Mouse (Mus musculus) liver, adult 2 months (tissue): ENCODE data around the gene Scn4a.

Experiments used
- CTCF ChIP-seq: fragments of 200-500 bp; IDR thresholded peaks from 2 replicates; pipeline ENCODE4 v1.5.1; 2011; ENCODE audit warnings: low read depth, low read length, control low read depth
- POLR2A ChIP-seq: fragments of 200-500 bp; IDR thresholded peaks from 2 replicates; pipeline ENCODE4 v1.6.1; 2011; ENCODE audit warnings: low read length, control low read depth; ENCODE audit not compliant: insufficient read depth; ENCODE audit errors: extremely low read depth

DNA sequence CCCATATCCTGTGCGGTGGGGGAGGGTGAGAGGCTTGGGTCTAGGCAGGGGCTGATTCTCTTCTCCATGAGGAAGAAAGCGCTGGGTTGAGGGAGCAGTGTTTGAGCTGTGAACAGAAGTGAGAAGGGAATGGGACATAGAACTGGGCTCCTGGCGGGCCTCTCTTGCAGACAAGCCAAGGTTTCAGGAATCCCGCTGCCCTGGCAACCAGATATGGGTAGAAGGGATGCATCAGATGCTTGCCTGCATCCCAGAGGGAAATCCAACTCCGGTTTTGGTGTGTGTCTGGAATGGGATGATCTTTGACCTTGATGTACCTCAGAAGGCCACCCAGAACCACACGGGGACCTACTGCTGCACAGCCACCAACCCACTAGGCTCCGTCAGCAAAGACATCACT is 66.9 kb downstream of the Scn4a start:
- TF ChIP-seq CTCF (no peak), POLR2A (no peak)
